Mouse (Mus musculus) 3134 (cell line): ENCODE data around the gene Myo1e.

ENCODE experiments used
- DNase-seq: peaks from one replicate; pipeline ENCODE4 v3.0.0-alpha.2; 2011; ENCODE audit warnings: low spot score; ENCODE audit not compliant: insufficient read length; ENCODE audit errors: extremely low read depth

Myo1e gene

DNA sequence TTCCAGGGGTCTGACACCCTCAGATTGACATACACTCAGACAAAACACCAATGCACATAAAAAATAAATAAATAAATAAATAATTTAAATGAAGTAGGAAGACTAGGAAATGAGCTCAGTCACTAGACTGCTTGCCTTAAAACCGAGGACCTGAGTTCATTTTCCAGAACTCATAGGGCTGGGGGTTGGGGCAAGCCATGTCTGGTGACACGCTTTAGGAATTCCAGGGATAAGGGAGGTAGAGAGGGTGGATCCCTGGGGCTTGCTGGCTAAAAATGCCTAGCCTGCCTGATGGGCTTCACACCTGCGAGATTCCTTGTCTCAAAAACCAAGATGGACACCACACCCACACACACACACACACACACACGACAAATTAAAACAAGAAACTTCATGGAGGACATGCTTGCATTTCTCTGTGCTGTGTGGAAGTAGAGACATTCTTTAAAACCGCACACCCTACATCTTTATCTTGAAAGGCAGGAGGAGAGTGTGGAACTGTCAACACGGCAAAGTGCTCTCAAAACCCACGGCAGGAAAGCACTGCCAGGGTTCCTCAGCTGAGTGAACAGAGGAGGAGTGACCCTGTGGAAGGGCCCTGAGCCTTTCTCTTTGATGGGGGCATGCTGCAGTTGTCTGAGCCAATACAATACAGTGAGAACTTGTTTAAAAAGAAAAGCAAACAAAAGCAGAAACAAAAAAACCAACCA is 13.5 kb downstream of the Myo1e start:
- no peak for DNase-seq

DNA sequence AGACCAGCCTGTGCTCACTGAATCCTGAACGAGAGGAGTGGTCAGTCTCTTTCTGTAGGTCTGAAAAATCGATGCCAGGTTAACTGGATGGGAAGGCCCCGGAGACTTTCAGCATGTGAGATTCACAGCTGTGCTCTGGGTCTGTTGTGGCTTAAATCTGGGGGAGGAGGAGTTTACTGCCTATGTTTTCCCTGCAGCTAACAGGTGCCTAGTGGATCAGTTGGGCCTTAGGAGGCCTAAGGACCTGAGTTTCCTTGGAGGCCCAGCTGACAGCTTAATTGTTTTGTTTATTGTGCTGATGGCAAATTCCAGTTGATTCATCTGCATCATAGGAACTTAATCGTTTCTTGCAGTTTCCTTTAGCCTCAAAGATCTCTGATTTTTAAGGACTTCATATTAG is 16.0 kb downstream of the Myo1e start:
- DNase-seq: no peak

DNA sequence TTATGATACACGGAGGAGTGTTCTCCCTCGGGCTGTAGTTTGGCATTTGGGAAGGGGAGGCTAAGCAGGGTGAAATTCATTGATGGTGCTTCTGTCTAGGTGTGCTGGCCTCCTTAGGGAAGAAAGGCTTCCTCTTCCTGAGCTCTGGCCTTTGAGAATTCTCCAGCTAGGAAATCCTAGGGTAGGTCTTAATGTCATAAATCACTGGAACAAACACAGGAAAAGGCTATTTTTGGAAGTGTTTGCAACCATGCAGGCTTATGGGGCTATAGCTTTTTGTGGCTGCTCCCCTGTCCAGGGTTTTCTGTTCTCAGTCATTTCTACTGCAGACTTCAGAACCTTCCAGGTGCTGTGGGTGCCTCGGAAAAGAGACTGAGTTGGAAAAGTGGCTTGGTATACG is 16.9 kb downstream of the Myo1e start:
- DNase-seq: no peak

DNA sequence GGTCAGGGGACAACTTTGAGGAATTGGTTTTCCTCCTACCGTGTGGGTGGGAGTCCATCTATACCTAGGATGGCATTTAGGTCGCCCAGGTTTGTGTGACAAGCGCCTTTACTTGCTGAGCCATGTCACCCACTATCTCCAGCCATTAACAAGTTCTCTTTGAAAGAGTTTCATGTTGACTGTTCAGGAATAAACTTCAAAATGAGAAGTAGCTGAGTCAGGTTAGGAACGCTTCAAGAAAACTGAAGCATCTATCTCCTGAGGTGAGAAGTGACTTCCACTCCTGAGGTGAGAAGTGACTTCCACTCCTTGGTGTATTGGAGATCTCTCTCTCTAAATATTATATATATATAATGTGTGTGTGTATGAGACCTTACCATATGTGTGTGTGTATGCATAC is 19.2 kb downstream of the Myo1e start:
- DNase-seq: no peak

DNA sequence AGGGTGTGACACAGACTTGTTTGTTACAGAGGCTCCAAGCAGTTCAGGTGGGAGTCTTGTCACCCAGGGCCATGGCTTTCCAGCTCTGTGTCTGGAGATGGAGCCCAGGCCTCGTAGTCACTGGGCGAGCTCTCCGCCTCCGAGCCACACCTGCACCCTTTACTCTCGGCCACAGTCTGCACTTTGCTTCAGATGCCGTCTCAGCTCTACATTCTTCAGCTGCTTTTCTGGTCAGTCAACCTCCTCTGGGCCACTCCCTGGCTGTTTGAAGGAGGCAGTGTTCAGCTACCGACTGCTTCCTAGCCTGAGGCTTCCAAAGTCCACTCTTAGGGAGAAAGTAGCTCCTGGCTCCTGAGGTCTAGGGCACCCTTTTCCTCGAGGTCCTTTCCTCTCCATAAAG is 22.7 kb downstream of the Myo1e start:
- peak; percentile 74 for DNase-seq

DNA sequence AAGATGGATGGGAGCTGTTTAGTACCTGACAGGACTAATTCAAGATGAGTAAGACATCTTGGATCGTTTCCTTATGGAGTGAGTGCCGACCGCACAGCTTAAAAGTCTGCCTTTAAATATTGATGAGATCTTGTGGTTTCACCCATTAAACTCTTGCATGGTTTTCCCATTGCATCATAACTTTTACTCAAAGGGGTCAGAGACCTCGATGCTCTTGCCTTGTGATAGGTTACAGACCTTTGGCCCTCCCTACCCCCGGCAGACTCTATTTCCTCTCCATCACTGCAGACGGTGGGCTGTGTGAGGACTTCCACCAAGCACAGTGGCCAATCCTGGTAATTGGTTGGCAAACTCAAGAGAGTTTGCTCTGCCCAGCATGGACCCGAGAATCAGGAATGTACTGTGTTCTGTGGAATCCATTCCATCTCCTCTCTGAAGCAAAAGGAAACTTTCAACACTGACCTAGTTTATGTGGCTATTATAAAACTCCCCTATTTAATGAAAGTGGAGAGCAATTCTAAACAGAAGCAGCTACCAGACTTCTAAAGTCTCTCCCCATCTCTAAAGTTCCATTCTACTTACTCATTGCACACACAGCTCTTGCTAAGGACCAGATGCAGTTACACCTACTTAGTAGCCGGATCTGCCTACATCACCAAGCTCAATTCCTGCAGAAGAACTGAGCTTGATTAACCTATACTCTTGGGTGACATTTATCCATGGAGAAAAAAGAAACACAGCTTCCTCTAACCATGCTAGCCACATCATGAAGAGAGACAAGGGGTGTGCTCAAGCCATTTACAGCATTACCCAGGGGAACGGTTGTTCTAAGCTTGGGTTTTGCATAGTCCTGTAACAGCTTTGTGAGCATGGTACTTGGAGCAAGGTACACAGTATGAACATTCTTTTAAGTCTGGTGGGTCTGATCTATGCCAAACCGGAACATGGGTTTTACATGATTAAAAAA is 25.2 kb downstream of the Myo1e start:
- no peak for DNase-seq

DNA sequence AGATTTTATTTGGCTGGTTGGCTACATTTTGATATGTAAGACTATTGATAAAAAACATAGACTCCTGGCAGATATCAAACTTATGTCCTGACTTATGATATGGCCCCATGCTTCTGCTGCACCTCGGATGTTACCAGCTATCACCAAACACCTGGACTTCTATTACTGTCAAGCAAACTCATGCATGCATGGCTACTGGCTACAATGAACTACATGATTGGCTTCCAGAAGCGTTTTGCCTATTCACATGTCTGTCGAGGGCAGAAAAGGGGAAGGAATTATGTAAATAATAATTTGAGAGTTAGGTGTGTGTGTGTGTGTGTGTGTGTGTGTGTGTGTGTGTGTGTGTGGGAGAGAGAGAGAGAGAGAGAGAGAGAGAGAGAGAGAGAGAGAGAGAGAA is 30.0 kb downstream of the Myo1e start:
- no peak for DNase-seq

DNA sequence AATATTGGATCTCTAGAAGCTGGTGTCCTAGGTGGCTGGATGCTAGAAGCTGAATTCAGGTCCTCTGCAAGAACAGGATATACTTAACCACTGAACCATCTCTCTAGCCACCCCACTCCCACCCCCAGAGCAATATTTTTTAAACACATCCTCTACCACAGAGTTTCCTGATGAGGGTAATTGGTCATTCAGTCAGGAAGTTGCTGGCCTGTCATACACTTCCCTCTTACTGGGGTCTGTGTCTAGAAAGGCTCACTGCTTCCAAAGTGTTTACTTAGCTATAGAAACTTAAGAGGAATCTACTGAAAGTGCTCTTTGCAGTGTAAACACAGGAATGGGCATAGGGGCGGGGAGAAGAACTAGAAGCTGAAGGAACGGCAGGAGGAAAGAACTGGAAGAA is 30.4 kb downstream of the Myo1e start:
- no peak for DNase-seq

DNA sequence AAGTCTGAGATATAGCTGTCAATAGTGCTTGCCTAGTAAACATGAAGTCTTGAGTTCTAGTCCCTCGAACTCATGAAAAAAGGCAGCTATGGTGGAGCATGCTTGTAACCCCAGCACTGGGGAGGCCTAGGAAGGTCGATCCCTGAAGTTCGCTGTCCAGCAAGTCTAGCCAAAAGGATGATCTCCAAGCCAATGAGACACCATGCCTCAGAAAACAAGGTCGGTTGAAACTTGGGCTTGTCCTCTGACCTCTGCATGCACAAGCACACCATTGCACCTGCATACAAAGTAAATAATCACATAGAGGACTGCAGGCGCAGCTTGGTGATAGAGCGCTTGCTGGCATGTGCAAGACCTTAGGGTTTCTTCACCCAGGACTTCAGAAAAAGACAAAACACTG is 31.2 kb downstream of the Myo1e start:
- DNase-seq: no peak

DNA sequence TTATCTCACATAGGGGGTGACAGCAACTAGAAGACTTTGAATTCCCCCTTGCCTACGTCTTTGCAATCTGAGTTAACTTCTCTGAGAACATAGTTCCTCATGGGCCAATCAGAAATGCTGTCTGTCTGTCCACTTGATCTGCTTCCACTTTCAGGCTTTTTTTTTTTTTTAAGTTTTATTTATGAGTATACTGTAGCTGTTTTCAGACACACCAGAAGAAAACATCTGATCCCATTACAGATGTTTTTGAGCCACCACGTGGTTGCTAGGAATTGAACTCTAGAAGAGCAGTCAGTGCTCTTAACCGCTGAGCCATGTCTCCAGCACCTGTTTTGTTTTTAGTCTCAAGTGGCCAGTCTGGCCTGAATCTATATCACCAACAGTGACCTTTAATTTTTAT is 32.1 kb downstream of the Myo1e start:
- no peak for DNase-seq

DNA sequence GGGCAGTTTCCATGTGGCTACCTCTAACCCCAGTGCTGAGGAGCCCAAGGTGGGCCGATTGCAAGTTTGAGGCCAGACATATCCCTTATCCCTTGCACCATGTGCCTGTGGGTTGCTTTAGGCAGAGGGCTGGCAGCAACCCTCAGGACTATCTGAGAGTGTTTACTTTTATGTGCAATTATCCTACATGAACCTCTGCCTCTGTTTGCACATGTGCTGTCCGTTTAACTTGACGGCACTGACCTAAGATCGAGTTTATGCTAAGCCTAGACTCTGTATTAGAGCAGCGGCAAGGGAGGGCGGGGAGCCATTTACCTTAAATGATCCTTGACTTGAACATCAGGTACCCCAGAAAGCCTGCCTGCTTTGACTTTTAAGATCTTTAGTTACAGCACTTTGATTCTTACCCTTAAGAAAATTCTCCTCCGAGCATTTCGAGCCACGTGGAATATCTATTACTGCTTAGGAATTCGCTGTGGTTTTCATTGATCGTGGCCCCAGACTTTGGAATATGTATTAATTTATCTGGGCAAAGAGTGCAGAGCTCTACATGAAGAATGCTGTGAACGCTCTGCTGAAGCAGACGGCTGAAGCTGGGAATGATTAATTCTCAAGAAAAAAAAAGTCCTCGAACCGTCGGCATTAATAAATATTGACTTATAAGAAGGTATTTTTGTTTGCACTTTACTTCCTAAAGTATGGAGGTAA is 33.7 kb downstream of the Myo1e start:
- no peak for DNase-seq

DNA sequence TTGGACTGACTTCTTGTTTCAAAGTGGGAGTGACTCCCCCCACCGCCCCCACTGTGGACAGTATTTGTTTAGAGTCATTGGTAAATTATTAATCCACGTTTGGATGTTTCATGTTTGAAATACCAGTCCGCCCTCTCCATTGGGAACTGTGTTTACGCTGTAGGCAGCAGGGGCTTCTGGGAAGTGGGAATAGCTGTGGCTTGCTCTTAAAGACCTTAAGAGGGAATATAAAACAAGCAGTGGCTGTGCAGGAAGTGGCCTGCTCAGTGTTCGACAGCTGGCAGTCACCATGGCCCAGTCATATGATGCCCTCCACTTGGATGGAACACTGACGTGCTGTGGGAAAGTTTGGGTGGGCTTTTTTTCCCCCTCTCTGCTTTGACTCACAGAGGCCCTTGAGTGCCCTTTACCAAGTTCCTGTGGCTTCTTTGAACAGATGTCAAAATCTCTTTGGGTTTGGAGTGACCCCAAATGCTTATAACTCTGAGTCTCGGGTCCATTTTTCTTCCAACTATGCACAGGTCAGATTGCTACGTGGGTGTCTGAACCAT is 34.3 kb downstream of the Myo1e start:
- DNase-seq: peak; percentile 57

DNA sequence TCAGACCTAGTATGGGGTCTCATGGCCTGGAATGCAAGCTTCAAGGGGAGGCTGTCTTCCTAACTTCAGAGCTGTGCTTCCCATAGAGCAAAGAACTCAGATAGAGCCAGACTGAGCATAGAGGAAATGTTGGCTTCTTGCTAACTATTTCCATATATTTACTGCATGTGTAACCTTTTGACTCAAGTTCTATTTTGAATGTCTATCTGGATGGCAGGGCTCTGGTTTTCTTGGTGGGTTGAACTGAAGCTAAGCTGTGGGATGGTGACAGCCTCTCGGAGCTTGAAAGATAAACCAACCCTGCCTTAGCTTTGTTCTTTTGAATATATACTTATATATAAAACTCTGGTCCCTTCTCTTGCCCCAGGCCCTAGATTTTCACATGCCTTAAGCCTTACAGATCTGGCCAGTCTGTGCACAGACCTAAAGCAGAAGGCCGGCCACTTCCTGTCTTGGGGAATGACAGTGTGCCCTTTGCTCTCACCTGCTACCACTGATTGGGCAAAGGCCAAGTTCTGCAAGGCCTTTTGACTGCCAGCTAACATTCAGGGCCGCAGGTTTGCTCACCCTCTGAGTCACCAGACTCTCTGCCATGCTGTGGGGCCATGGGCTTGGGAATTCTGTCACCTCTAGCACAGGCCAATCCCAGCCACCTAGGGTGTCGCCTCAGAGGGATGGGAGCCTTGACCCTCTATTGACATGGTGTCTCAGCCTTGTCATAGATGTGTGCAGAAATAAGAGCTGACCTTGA is 35.1 kb downstream of the Myo1e start:
- DNase-seq: peak; percentile 76

DNA sequence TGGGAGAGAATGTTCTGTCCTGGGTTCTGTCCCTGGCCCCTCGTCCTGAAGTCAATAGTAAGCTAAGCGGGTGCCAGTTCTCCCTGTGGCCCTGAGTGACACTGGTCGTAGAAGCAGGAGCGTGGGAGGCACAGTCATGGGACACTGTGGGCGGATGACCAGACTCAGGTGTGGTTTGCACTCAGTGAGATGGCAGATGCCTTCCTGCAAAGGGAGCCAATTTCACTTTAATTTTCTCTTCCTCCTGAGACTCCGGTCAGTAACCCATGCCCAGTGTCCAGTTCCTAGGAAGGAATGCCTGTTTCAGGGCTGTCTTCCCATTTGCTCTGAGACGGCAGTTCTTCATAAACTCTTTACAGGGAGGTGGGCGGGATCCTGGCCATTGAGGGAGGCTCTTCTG is 36.1 kb downstream of the Myo1e start:
- peak; percentile 22 for DNase-seq

DNA sequence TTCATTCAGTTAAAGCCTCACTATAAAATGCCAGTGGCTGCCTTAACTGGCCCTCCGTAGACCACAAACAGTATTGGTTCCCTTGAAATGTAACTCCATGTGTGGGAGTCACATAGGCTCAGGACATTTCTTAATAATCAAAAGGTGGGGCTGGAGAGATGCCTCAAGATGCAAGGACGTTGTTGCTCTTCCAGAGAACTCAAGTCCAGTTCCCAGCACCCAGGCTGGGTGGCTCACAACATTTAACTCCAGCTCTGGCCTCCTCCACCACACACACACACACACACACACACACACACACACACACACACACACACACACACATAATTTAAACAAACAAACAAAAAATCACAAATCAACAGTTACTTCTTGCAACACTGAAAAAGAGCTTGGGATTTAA is 36.6 kb downstream of the Myo1e start:
- no peak for DNase-seq

DNA sequence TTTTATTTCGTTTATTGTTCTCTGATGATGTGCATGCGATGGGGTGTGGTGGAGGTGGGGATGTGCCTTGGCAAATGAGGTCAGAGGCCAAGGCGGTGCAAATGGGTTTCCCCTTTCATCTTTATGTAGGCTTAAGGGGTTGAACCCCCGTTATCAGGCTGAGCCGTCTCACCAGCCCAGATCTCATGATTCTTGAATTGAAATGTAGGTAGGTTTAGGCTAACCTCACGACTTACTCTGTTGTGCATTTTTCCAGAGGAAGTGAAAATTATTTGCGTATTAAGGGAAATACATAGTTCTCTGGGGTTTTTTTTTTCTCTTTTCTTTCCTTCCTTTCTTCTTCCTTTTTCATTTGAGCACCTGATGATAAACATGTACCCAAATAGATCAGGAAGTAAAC is 37.0 kb downstream of the Myo1e start:
- no peak for DNase-seq

DNA sequence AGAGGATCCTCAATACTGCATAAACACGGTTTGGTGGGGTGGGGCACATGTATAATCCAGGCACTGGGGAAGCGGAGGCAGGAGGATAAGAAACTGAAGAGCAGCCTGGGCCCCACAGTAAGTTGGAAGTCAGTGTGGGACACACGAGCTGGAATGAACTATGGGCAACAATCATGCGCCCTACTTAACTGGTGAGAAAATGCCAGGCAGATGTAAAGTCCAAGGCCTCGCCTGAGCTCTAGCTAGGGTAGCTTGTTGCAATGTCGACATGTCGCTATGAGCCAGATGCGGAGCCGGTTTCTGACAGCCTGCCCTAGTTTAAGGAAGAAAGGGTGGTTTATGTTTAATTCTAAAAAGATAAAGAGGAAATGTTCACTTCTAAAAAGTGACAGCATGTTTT is 37.9 kb downstream of the Myo1e start:
- DNase-seq: no peak

DNA sequence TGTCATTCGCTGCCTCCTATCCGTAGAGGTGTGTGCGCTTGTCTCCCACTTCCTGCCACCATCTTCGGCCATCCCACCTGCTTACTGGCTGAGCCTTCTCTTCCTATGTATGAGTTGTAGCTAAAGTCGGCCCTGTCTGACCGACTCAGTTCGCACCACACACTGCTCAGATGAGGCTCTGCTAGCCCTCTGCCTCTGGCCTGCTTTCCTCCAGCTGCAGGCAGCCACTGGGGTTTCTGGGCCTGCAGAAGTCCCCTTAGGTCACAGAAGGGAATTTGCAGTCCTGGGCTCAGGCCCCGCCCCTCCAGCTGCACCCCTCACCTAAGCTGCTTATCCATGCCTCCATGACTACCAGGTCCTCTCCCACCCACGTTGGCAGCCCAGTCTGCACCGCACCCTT is 39.3 kb downstream of the Myo1e start:
- no peak for DNase-seq

DNA sequence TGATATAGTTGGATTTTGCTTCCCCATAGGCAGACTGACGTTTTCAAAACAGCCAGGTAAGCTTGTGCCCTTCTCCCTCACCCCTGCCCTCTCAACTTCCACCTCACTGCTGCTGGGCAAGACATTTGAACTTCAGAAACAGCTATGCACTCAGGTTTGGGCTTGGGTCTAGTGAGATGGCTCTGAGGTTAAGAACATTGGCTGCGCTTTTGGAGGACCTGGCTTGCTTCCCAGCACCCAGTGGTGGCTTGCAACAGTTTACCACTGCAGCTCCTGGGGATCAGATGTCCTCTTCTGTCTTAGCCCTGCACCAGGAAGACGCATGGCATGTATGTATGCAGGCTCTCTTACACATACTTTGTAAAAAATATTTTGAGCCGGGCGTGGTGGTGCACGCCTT is 40.9 kb downstream of the Myo1e start:
- DNase-seq: peak; percentile 48

DNA sequence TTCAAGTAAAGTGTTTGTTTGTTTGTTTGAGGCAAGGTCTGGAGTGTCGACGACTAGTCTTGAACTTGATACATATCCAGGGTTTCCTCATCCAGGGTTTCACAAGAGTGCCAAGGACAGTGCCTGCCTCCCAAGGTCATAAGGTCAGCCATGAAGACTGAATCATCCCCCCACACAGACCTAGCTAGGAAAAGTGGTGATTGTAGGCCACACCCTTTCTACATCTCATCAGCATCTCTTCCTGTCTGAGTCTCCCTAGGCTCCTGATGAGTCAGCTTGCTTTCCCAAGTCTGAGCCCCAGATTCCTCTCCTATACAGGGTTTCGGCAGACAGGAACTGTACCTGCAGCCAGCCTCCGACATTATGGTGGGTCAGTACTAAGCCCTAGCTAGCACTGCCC is 41.7 kb downstream of the Myo1e start:
- DNase-seq: peak; percentile 71
